In genomic region chr5:118606636-118607035, GRCm38 (mm10) we compare ENCODE assay signal across 10 mouse cellular contexts. TPM values are rescaled to one million over a fixed set of nuclear protein-coding genes. Genes with fewer than 3 reads are reported as not detected.
DNase-seq lines count a peak whose midpoint lies in the region; ATAC-seq and TF ChIP-seq lines count a peak whose summit lies in the region.
"Had no signal": no experiment of that assay in that cellular context is flagged by ENCODE, and none has a peak within 500 bp of the region (broad histone marks: within the 10 kb centered on the region; RNA-seq: fewer than 3 reads in every experiment).

No protein-coding gene starts in this region.

- ATAC-seq in kidney, embryonic 16.5 days (ENCODE audit: low FRiP score, low TSS enrichment): peak; percentile 74; the same call in 1 of the 2 replicates
- ATAC-seq in embryonic facial prominence, embryonic 11.5 days (replicated peaks; ENCODE audit: insufficient number of reproducible peaks, low FRiP score, low TSS enrichment, low read depth): 0 out of 2 replicates have a peak, but pooled peaks have one; percentile 39
- ATAC-seq: intestine, postnatal 0 days; Patski had no signal

- TF ChIP-seq CTCF in bone marrow macrophage, adult 2 months (IDR thresholded peaks at IDR 0.05; ENCODE audit: low read depth, low read length): no peak

- DNase-seq in kidney, adult 11 months: no peak
- DNase-seq in embryonic facial prominence, embryonic 11.5 days (ENCODE audit: low spot score): no peak
- peak; percentile 44 to 48 for DNase-seq in lung, postnatal 4 days
- DNase-seq in thymus, postnatal 36 days: no peak
- DNase-seq in right cerebral cortex, postnatal 14 days: no peak
- DNase-seq in urinary bladder, postnatal 10 days (ENCODE audit: low spot score): no peak

- no peaks in the 10 kb centered on the region for H3K27me3 ChIP-seq in kidney, embryonic 16.5 days (ENCODE audit: insufficient read depth, low read length)
- H3K27me3 ChIP-seq in embryonic facial prominence, embryonic 11.5 days (ENCODE audit: control insufficient read depth, insufficient read depth, low read length): no peaks in the 10 kb centered on the region
- H3K27me3 ChIP-seq: Patski had no signal

- peaks cover 10% of the 10 kb centered on the region; the same call in 1 of the 2 replicates for H3K4me1 ChIP-seq in kidney, embryonic 16.5 days (ENCODE audit: insufficient read depth, low read length)
- peaks cover 25% of the 10 kb centered on the region for H3K4me1 ChIP-seq in bone marrow macrophage, adult 2 months (ENCODE audit: control insufficient read depth, insufficient read depth, low read length)
- no peaks in the 10 kb centered on the region; the same call in 1 of the 2 replicates for H3K4me1 ChIP-seq in embryonic facial prominence, embryonic 11.5 days (ENCODE audit: control insufficient read depth, insufficient read depth, low read length)

- no peak overlapping the region; the same call in 1 of the 2 replicates for H3K4me2 ChIP-seq in kidney, embryonic 16.5 days (replicated peaks; ENCODE audit: low read depth, low read length)
- H3K4me2 ChIP-seq in embryonic facial prominence, embryonic 11.5 days (ENCODE audit: low read depth, low read length): no peak overlapping the region

- 47% methylated on average over 13 of the region's 13 CpGs for WGBS in kidney, embryonic 16.5 days
- 61% methylated on average over 13 of the region's 13 CpGs for WGBS in embryonic facial prominence, embryonic 11.5 days

- TF ChIP-seq POLR2A in bone marrow macrophage, adult 2 months (IDR thresholded peaks at IDR 0.05; ENCODE audit: borderline replicate concordance, low read depth, low read length): no peak

- no peak overlapping the region for H3K4me3 ChIP-seq in kidney, embryonic 16.5 days (ENCODE audit: low read length)
- H3K4me3 ChIP-seq in bone marrow macrophage, adult 2 months (ENCODE audit: insufficient read depth, low read length): no peak overlapping the region; the same call in 1 of the 2 replicates
- no peak overlapping the region for H3K4me3 ChIP-seq in embryonic facial prominence, embryonic 11.5 days (ENCODE audit: low read depth, low read length)

- no peaks in the 10 kb centered on the region for H3K36me3 ChIP-seq in kidney, embryonic 16.5 days (ENCODE audit: insufficient read depth, low read length)
- H3K36me3 ChIP-seq in embryonic facial prominence, embryonic 11.5 days (replicated peaks; ENCODE audit: control insufficient read depth, insufficient read depth, low read depth, low read length): no peaks in the 10 kb centered on the region

- H3K9ac ChIP-seq in kidney, embryonic 16.5 days (replicated peaks; ENCODE audit: low read length): no peak overlapping the region
- no peak overlapping the region for H3K9ac ChIP-seq in embryonic facial prominence, embryonic 11.5 days (replicated peaks; ENCODE audit: low read length)

- no peak overlapping the region for H3K27ac ChIP-seq in kidney, embryonic 16.5 days (ENCODE audit: low read length)
- peak overlapping the region; percentile 54 for H3K27ac ChIP-seq in bone marrow macrophage, adult 2 months (ENCODE audit: insufficient read depth, low read depth, low read length)
- H3K27ac ChIP-seq in embryonic facial prominence, embryonic 11.5 days (replicated peaks; ENCODE audit: low read depth, low read length): no peak overlapping the region

- H3K9me3 ChIP-seq in kidney, embryonic 16.5 days (ENCODE audit: low read length): no peaks in the 10 kb centered on the region
- H3K9me3 ChIP-seq in embryonic facial prominence, embryonic 11.5 days (replicated peaks; ENCODE audit: control insufficient read depth, low read length): no peaks in the 10 kb centered on the region

RNA-seq across cellular contexts. Expression of gene Med13l, which starts 46.2 kb away (rescaled TPM):
- 8.2 and 9.1 TPM in 2 replicates for polyA plus RNA-seq in kidney, embryonic 16.5 days (2015; fragmentation: Nextera tagmentation; extraction: Ambion mirVana)
- 25.5 and 31.9 TPM in 2 replicates for polyA plus RNA-seq in bone marrow macrophage, adult 2 months (2012; ENCODE audit: insufficient read depth, insufficient read length, missing spikeins)
- polyA plus RNA-seq in embryonic facial prominence, embryonic 11.5 days (2014; fragmentation: Nextera tagmentation; extraction: Ambion mirVana): 10.1 and 11.4 TPM in 2 replicates

Comparison
In these comparisons a context has a peak if more than half of its experiments do, and no peak if none do; other contexts are left out.
1. DNase-seq: peak in lung, postnatal 4 days (2 of 2); none in kidney, adult 11 months (single experiment), embryonic facial prominence, embryonic 11.5 days (single experiment), thymus, postnatal 36 days (0 of 2), right cerebral cortex, postnatal 14 days (single experiment) and urinary bladder, postnatal 10 days (single experiment).